Mouse (Mus musculus) MEL (cell line): ENCODE data around the gene Nid1. TPM values are rescaled to one million over a fixed set of nuclear protein-coding genes. Genes with fewer than 3 reads are reported as not detected.
A peak's percentile ranks its signal among the peaks of the same experiment; 100 is the strongest.
"Not testable (repeated sequence)": the region's sequence is repeated elsewhere in the genome, so short reads cannot be mapped to it uniquely, and the experiment has no call there.

Experiments used
- DNase-seq: peaks from one replicate; pipeline ENCODE4 v3.0.0; 2011; ENCODE audit warnings: low read depth, low spot score
- H3K27ac ChIP-seq: 2 replicates; pipeline ENCODE4 v1.5.1; 2012; ENCODE audit warnings: low read depth, mild to moderate bottlenecking, control low read depth, low read length, moderate library complexity; ENCODE audit not compliant: control insufficient read depth
- H3K27me3 ChIP-seq, 2 experiments: fragments of 150-350 bp in 1 of 2; sonication (generic) in 1 of 2; 2 replicates each; pipeline ENCODE4 v1.6.1; 2012; ENCODE audit warnings: low read length in 2 of 2, mild to moderate bottlenecking in 2 of 2, improper control_type of control experiment in 1 of 2, moderate library complexity in 1 of 2; ENCODE audit not compliant: insufficient read depth in 2 of 2, control insufficient read depth in 1 of 2
- H3K36me3 ChIP-seq, 2 experiments: 2 replicates each; pipeline ENCODE4 v1.6.1; 2012 to 2014; ENCODE audit warnings: low read length in 2 of 2, improper control_type of control experiment in 1 of 2, inconsistent platforms in 1 of 2, mild to moderate bottlenecking in 1 of 2; ENCODE audit not compliant: insufficient read depth in 2 of 2, control insufficient read depth in 1 of 2
- H3K4me1 ChIP-seq, 2 experiments: fragments of 150-350 bp in 1 of 2; sonication (generic) in 1 of 2; 2 replicates each; pipeline ENCODE4 v1.6.1; 2012; ENCODE audit warnings: low read length in 2 of 2, improper control_type of control experiment in 1 of 2, mild to moderate bottlenecking in 1 of 2; ENCODE audit not compliant: insufficient read depth in 2 of 2, control insufficient read depth in 1 of 2
- H3K4me3 ChIP-seq, 2 experiments: fragments of 150-350 bp in 1 of 2; sonication (generic) in 1 of 2; 2 replicates each; pipeline ENCODE4 v1.5.1; 2012; ENCODE audit warnings: low read depth in 2 of 2, low read length in 2 of 2, mild to moderate bottlenecking in 2 of 2, moderate library complexity in 2 of 2, control low read depth in 1 of 2, improper control_type of control experiment in 1 of 2; ENCODE audit not compliant: control insufficient read depth in 1 of 2, insufficient read depth in 1 of 2
- H3K79me2 ChIP-seq: 2 replicates; pipeline ENCODE4 v1.6.1; 2012; ENCODE audit warnings: mild to moderate bottlenecking, low read length, moderate library complexity; ENCODE audit not compliant: control insufficient read depth, poor library complexity, insufficient read depth
- H3K9ac ChIP-seq: 2 replicates; pipeline ENCODE4 v1.6.1; 2012; ENCODE audit warnings: low read depth, mild to moderate bottlenecking, control low read depth, low read length, moderate library complexity; ENCODE audit not compliant: control insufficient read depth, poor library complexity, severe bottlenecking
- H3K9me3 ChIP-seq: fragments of 150-350 bp; sonication (generic); replicated peaks from 2 replicates; pipeline ENCODE4 v1.6.1; 2012; ENCODE audit warnings: mild to moderate bottlenecking, low read length, improper control_type of control experiment, moderate library complexity; ENCODE audit not compliant: insufficient read depth
- CHD1 ChIP-seq: IDR thresholded peaks from 2 replicates; pipeline ENCODE4 v1.6.1; 2012; ENCODE audit warnings: low read depth, mild to moderate bottlenecking, inconsistent platforms, low read length, improper control_type of control experiment
- CTCF ChIP-seq, 3 experiments: IDR thresholded peaks in 2 of 3; conservative IDR thresholded peaks in 1 of 3; 2 replicates each; pipeline ENCODE4 v1.5.1; 2011 to 2012; ENCODE audit warnings: low read length in 3 of 3, low read depth in 2 of 3, mild to moderate bottlenecking in 2 of 3, improper control_type of control experiment in 1 of 3, inconsistent platforms in 1 of 3, mixed read lengths in 1 of 3, moderate library complexity in 1 of 3; ENCODE audit not compliant: control insufficient read depth in 1 of 3, insufficient read depth in 1 of 3, poor library complexity in 1 of 3, severe bottlenecking in 1 of 3
- ETS1 ChIP-seq: IDR thresholded peaks from 2 replicates; pipeline ENCODE4 v1.6.1; 2012; ENCODE audit warnings: low read depth, mild to moderate bottlenecking, inconsistent platforms, low read length, improper control_type of control experiment, moderate library complexity
- GABPA ChIP-seq: IDR thresholded peaks from 2 replicates; pipeline ENCODE4 v1.6.1; 2012; ENCODE audit warnings: low read depth, mild to moderate bottlenecking, inconsistent platforms, low read length, improper control_type of control experiment, moderate library complexity
- GATA1 ChIP-seq: IDR thresholded peaks from 2 replicates; pipeline ENCODE4 v1.6.1; 2011; ENCODE audit warnings: low read depth, low read length, improper control_type of control experiment
- KAT2A ChIP-seq: conservative IDR thresholded peaks from 2 replicates; pipeline ENCODE4 v1.6.1; 2012; ENCODE audit warnings: low read depth, low read length, improper control_type of control experiment, inconsistent platforms
- MXI1 ChIP-seq: IDR thresholded peaks from 2 replicates; pipeline ENCODE4 v1.6.1; 2011; ENCODE audit warnings: mild to moderate bottlenecking, low read depth, low read length, improper control_type of control experiment
- MYB ChIP-seq: IDR thresholded peaks from 2 replicates; pipeline ENCODE4 v1.6.1; 2011; ENCODE audit warnings: mild to moderate bottlenecking, low read depth, low read length, improper control_type of control experiment
- POLR2A ChIP-seq, 2 experiments: IDR thresholded peaks; 2 replicates each; pipeline ENCODE4 v1.6.1; 2011 to 2012; ENCODE audit warnings: low read length in 2 of 2, mild to moderate bottlenecking in 2 of 2, control low read depth in 1 of 2, improper control_type of control experiment in 1 of 2, low read depth in 1 of 2, moderate library complexity in 1 of 2; ENCODE audit not compliant: control insufficient read depth in 1 of 2, insufficient read depth in 1 of 2, poor library complexity in 1 of 2
- POLR2AphosphoS2 ChIP-seq: IDR thresholded peaks from 2 replicates; pipeline ENCODE4 v1.6.1; 2011; ENCODE audit warnings: low read length, improper control_type of control experiment
- RAD21 ChIP-seq: IDR thresholded peaks from 2 replicates; pipeline ENCODE4 v1.6.1; 2011; ENCODE audit warnings: mild to moderate bottlenecking, low read depth, low read length, improper control_type of control experiment
- RCOR1 ChIP-seq: IDR thresholded peaks from 2 replicates; pipeline ENCODE4 v1.6.1; 2012; ENCODE audit warnings: low read depth, mild to moderate bottlenecking, inconsistent platforms, low read length, improper control_type of control experiment
- SIN3A ChIP-seq: IDR thresholded peaks from 2 replicates; pipeline ENCODE4 v1.6.1; 2012; ENCODE audit warnings: low read length, improper control_type of control experiment, inconsistent platforms
- TBP ChIP-seq: IDR thresholded peaks from 2 replicates; pipeline ENCODE4 v1.8.0; 2011; ENCODE audit warnings: low read depth, low read length, improper control_type of control experiment
- TCF12 ChIP-seq: IDR thresholded peaks from 2 replicates; pipeline ENCODE4 v1.6.1; 2014; ENCODE audit warnings: low read depth, mild to moderate bottlenecking, inconsistent platforms, low read length, improper control_type of control experiment, moderate library complexity
- USF1 ChIP-seq: IDR thresholded peaks from 2 replicates; pipeline ENCODE4 v1.6.1; 2014; ENCODE audit warnings: low read depth, mild to moderate bottlenecking, inconsistent platforms, low read length, improper control_type of control experiment, moderate library complexity
- ZC3H11A ChIP-seq: IDR thresholded peaks from 2 replicates; pipeline ENCODE4 v1.6.1; 2012; ENCODE audit warnings: low read depth, mild to moderate bottlenecking, inconsistent platforms, low read length, improper control_type of control experiment
- polyA plus RNA-seq, 2 experiments: library from polyadenylated mRNA; stranded (reverse) in 1 of 2; unstranded in 1 of 2; fragments of >175 nt in 1 of 2; fragments of >200 nt in 1 of 2; gene quantifications; 2 replicates each; pipeline versions ENCODE4 v1.2.1 to v1.2.4; 2012; ENCODE audit warnings: low replicate concordance in 2 of 2, low read depth in 1 of 2; ENCODE audit not compliant: insufficient read length in 2 of 2, insufficient read depth in 1 of 2, missing spikeins in 1 of 2
- total RNA-seq: library from RNA; depleted of rRNA; stranded (reverse); fragments of 300-350 nt; gene quantifications from 2 replicates; pipeline ENCODE4 v1.2.3, GENCODE M21; 2012

Nid1 gene
- total and polyA plus RNA-seq, 3 experiments: not detected

GRCm38 (mm10) chr13:13538585-13539300 is 101.4 kb downstream of the Nid1 start (continued):
- peak; percentile 97 for TF ChIP-seq ETS1
- TF ChIP-seq KAT2A: no peak
- TF ChIP-seq MXI1: no peak
- TF ChIP-seq POLR2A (IDR thresholded peaks at IDR 0.05; ENCODE audit: control insufficient read depth in 1 of 2, insufficient read depth in 1 of 2, low read depth in 1 of 2, low read length in 2 of 2, poor library complexity in 1 of 2): no peak
- TF ChIP-seq RCOR1: peak; percentile 96
- TF ChIP-seq POLR2AphosphoS2: peak; percentile 70; the same call in 1 of the 2 replicates
- TF ChIP-seq USF1: no peak
- TF ChIP-seq TCF12: peak; percentile 98
- TF ChIP-seq ZC3H11A: no peak
- no peak for TF ChIP-seq TBP
- no peak for TF ChIP-seq CTCF (IDR thresholded peaks at IDR 0.05 in 2 of 3, conservative IDR thresholded peaks at IDR 0.05 in 1 of 3; ENCODE audit: control insufficient read depth in 1 of 3, insufficient read depth in 1 of 3, low read depth in 2 of 3, low read length in 3 of 3, poor library complexity in 1 of 3, severe bottlenecking in 1 of 3)
- TF ChIP-seq CHD1: no peak
- TF ChIP-seq GATA1: peak; percentile 98
- TF ChIP-seq GABPA: no peak
- TF ChIP-seq MYB: peak; percentile 43; the same call in 1 of the 2 replicates
- TF ChIP-seq RAD21: no peak

GRCm38 (mm10) chr13:13543073-13543472 is 105.7 kb downstream of the Nid1 start:
- H3K4me1 ChIP-seq, H3K9ac ChIP-seq, H3K79me2 ChIP-seq, H3K27ac ChIP-seq, H3K4me3 ChIP-seq, H3K36me3 ChIP-seq, DNase-seq, H3K27me3 ChIP-seq, H3K9me3 ChIP-seq: not testable (repeated sequence)

- Histone ChIP-seq H3K4me3 (no peak overlapping the region), H3K9me3 (no peaks in the 10 kb centered on the region), H3K27me3 (no peaks in the 10 kb centered on the region), H3K9ac (no peak overlapping the region), H3K79me2 (no peaks in the 10 kb centered on the region), H3K4me1 (peaks cover 6 to 13% of the 10 kb centered on the region in 2 experiments; a peak in 3 of 4 replicates), H3K36me3 (peaks cover 0 to 4% of the 10 kb centered on the region in 2 experiments; a peak in 2 of 4 replicates), H3K27ac (no peak overlapping the region)
- DNase-seq: no peak
- TF ChIP-seq ZC3H11A: no peak
- TF ChIP-seq CTCF (IDR thresholded peaks at IDR 0.05 in 2 of 3, conservative IDR thresholded peaks at IDR 0.05 in 1 of 3; ENCODE audit: control insufficient read depth in 1 of 3, insufficient read depth in 1 of 3, low read depth in 2 of 3, low read length in 3 of 3, poor library complexity in 1 of 3, severe bottlenecking in 1 of 3): no peak
- no peak for TF ChIP-seq RCOR1
- no peak for TF ChIP-seq SIN3A
These were observed 109.4 kb downstream of the Nid1 start for GRCm38 (mm10) chr13:13546792-13547191.
